Mouse (Mus musculus): ENCODE results near the gene Hoxd4.

GRCm38 (mm10) chr2:74721882-74722281, 10.2 kb downstream of the Hoxd4 start:
- TF ChIP-seq CTCF (IDR thresholded peaks at IDR 0.05; ENCODE audit: extremely low read depth, insufficient read length, insufficient replicate concordance, low read depth, low read length), result no peak
- TF ChIP-seq POLR2A (IDR thresholded peaks at IDR 0.05; ENCODE audit: low read depth, low read length), result no peak
